Mouse (Mus musculus) spleen, adult 12 weeks (tissue): ENCODE measurements around the gene Dhx9.
"Not testable (repeated sequence)": the region's sequence is repeated elsewhere in the genome, so short reads cannot be mapped to it uniquely, and the experiment has no call there.

Source experiments
- DNase-seq: peaks from one replicate; pipeline ENCODE4 v3.0.0; 2022; ENCODE audit warnings: low spot score

Dhx9 gene

DNA sequence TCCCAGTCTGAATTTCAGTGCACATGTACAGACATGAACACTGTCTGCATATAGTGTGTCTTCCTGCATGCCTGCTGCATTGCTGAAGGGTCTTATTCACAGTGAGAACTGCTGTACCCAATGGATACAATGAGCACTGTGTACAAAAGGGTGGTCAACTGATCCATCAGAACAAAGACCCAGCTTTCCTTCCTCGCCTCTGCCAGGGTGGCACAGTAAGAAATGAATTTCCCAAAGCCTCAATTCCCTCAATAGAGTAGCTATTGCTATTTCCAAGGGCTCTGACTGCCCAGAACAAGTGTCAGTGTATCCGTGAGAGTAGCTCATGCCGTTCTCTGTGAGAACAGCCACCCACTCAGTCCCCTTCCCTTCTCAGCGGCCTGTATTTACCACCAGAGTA is 69.7 kb downstream of the Dhx9 start:
- not testable (repeated sequence) for DNase-seq

DNA sequence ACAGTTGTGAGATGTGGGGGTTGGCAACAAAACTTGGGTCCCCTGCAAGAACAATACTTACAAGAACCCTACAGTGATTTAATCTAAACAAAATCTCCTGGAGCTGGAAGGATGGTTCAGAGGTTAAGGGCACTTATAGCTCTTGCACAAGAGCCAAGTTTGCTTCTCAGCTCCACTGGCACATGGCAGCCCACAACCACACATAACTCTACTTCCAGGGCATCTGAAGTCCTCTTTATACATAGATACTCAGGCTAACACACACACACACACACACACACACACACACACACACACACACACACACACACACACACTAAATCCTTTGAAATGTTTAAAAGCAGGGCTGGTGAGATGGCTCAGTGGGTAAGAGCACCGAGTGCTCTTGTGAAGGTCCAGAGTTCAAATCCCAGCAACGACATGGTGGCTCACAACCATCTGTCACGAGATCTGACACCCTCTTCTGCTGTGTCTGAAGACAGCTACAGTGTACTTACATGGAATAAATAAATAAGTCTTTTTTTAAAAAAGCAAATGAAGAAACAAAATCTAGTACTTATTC is 71.1 kb downstream of the Dhx9 start:
- not testable (repeated sequence) for DNase-seq

DNA sequence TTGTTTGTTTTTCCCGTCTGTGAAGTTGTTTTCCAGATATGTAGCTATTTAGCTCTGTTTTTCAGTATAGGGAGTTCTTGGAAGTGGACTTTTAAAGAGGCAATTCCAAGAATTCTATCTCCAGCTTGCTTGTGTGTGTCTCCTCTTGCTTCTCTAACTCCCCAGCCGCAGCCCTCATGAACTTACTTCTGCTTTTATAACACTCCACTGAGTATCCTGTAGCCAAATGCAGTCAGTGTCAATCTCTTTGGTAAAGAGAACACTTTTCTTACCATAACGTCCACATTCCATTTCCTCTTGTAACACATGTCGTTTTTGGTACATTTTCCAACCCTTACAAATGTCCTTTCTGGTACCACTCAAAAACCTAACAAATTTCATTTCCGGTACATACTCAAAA is 71.7 kb downstream of the Dhx9 start:
- not testable (repeated sequence) for DNase-seq

- DNase-seq, result peak; percentile 40
Measured at GRCm38 (mm10) chr1:153414962-153415361, 72.5 kb downstream of the Dhx9 start.

DNA sequence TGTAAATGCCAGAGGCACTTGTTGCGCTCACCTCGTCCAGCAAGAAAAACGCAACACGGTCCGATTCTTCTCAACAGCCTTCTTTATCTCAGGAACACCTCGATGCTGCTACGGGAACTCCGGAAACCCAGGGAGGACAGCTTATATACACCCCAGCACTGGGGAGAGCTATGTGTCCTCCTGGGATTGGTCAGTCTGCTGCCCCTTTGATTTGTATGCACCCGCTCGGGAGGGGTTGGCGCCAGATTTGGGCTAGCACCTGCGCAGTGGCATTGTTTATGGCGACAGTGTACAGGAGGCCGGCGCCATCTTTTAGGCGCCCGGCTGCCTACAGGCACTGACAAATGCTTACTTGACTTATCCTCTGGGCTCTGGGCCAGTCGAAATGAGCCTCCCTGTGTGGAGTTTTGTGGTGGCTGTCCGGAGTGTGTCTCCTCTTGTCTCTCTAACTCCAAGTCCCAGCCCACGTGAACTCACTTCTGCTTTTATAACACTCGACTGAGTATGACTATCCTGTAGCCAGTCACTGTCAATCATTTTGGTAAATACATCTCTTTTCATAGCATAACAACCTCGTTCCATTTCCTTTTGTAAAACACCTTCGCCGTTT is 73.2 kb downstream of the Dhx9 start:
- peak; percentile 52 for DNase-seq

DNA sequence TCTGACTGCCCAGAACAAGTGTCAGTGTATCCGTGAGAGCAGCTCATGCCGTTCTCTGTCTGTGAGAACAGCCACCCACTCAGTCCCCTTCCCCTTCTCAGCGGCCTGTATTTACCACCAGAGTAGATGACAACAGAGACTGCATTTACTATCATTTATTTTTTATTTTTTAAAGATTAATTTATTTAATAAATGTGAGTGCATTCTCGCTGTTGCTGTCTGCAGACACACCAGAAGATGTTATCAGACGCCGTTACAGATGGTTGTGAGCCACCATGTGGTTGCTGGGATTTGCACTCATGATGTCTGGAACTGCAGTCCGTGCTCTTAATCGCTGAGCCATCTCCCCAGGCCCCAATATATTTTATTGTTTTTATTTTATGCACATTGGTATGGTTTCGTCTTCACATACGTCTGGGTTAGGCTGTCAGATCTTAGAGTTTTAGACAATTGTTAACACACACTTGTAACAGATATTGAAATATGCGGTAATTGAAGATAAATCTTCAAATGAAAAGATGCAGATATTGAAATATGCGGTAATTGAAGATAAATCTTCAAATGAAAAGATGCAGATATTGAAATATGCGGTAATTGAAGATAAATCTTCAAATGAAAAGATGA is 74.0 kb downstream of the Dhx9 start:
- not testable (repeated sequence) for DNase-seq

DNA sequence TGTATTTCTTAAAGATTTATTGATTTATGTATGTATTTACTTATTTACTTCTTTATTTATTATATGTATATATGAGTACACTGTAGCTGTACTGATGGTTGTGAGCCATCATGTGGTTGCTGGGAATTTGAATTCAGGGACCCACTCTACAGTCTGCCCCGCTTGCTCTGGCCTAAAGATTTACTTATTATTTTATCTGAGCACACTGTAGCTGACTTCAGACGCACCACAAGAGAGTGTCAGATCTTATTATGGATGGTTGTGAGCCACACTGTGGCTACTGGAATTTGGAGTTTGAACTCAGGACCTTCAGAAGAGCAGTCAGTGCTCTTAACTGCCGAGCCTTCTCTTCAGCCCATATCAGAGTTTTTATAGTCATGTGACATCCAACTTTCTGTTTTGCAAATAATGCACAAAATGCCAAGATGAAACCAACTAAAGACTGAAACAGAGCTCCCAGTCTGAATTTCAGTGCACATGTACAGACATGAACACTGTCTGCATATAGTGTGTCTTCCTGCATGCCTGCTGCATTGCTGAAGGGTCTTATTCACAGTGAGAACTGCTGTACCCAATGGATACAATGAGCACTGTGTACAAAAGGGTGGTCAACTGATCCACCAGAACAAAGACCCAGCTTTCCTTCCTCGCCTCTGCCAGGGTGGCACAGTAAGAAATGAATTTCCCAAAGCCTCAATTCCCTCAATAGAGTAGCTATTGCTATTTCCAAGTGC is 74.6 kb downstream of the Dhx9 start:
- DNase-seq, result not testable (repeated sequence)

- DNase-seq, result no peak
Measured at GRCm38 (mm10) chr1:153411723-153412122, 75.7 kb downstream of the Dhx9 start.

DNA sequence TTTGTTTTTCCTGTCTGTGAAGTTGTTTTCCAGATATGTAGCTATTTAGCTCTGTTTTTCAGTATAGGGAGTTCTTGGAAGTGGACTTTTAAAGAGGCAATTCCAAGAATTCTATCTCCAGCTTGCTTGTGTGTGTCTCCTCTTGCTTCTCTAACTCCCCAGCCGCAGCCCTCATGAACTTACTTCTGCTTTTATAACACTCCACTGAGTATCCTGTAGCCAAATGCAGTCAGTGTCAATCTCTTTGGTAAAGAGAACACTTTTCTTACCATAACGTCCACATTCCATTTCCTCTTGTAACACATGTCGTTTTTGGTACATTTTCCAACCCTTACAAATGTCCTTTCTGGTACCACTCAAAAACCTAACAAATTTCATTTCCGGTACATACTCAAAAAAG is 76.5 kb downstream of the Dhx9 start:
- not testable (repeated sequence) for DNase-seq

DNA sequence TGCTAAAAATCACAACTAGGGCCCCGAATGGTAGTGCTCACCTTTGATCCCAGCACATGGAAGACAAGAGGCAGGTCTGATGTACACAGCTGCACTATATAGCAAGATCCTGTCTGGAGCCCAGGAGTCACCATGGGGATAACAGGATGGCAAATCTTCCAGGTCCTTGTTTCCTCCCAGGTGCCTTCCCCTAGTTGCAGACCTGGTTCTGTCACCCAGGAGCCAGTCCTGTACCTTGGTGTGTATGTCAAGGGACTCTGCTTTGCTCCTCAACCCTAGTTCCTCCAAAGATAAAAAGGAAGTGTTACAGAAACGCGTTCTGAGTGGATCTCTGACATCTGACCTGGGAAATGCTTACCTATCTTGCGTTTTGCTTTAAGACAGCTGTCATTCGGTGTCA is 79.2 kb downstream of the Dhx9 start:
- DNase-seq, result not testable (repeated sequence)

DNA sequence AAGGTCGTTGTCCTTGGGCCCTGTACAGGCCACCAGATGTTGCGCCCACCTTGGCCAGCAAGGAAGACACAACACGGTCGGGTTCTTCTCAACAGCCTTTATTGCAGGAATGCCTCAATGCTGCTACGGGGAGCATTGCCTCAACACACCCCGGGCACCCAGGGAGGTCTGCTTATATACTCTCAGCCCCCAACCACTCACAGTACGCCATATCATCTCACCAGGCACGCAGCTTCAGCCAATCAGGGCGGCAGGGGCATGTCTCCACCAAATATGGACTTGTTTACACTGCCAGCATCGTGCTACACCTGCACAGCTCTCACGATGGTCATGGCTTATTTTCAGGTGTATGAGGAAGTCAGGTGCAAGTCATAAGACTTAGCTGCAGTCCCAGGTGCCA is 79.8 kb downstream of the Dhx9 start:
- not testable (repeated sequence) for DNase-seq
